In genomic region chr9:107541474-107542351, GRCm38 (mm10) we compare ENCODE assay signal across 8 mouse cellular contexts. TPM values are rescaled to one million over a fixed set of nuclear protein-coding genes. Genes with fewer than 3 reads are reported as not detected.
A peak's percentile ranks its signal among the peaks of the same experiment; 100 is the strongest.
DNase-seq lines count a peak whose midpoint lies in the region; ATAC-seq lines count a peak whose summit lies in the region.

Gene Cyb561d2 (minus strand): TSS chr9:107542193.
Gene Nprl2 (plus strand): TSS chr9:107542226.

- peak; percentile 82 for ATAC-seq in intestine, embryonic 14.5 days (replicated peaks; ENCODE audit: low FRiP score, low TSS enrichment, low read depth)

- intact Hi-C loops in gastrocnemius, postnatal 14 days (cut with DNase I; ENCODE audit: low total_unique reads), result no loop called here
- intact Hi-C loops in left cerebral cortex, postnatal 14 days (cut with DNase I), result no loop called here

- H3K4me3 ChIP-seq in intestine, embryonic 14.5 days (ENCODE audit: low read depth, low read length), result peak within 1 kb of the TSS; percentile 87

- peak within 1 kb of the TSS; percentile 55 for H3K9ac ChIP-seq in intestine, embryonic 14.5 days (ENCODE audit: low read length)

- no peaks in the 10 kb centered on the region for H3K27me3 ChIP-seq in intestine, embryonic 14.5 days (replicated peaks; ENCODE audit: control insufficient read depth, insufficient read depth, low read length)

- H3K4me2 ChIP-seq in intestine, embryonic 14.5 days (ENCODE audit: low read length), result peak within 1 kb of the TSS; percentile 97

- no peaks in the 10 kb centered on the region for H3K9me3 ChIP-seq in intestine, embryonic 14.5 days (ENCODE audit: control insufficient read depth, low read length)

- peaks cover 23% of the 10 kb centered on the region for H3K4me1 ChIP-seq in intestine, embryonic 14.5 days (replicated peaks; ENCODE audit: control insufficient read depth, insufficient read depth, low read length)

- peaks cover 56% of the 10 kb centered on the region for H3K36me3 ChIP-seq in intestine, embryonic 14.5 days (ENCODE audit: control insufficient read depth, insufficient read depth, low read length)

- DNase-seq in adrenal gland, adult (ENCODE audit: inconsistent age in 2 of 2, low spot score in 1 of 2), result peak; percentile 97 to 99
- peak; percentile 96 for DNase-seq in embryo, embryonic 10.5 days (ENCODE audit: low spot score)
- peak; percentile 93 for DNase-seq in gastrocnemius, postnatal 14 days
- peak; percentile 97 for DNase-seq in intestine, embryonic 14.5 days (ENCODE audit: low spot score)
- peak; percentile 92 to 94 for DNase-seq in left cerebral cortex, postnatal 14 days (ENCODE audit: low spot score in 2 of 2)
- peak; percentile 95 for DNase-seq in mesoderm, embryonic 11.5 days (ENCODE audit: low read depth, low spot score)
- peak; percentile 90 to 92 for DNase-seq in right cerebral cortex, postnatal 36 days (ENCODE audit: low spot score in 2 of 2)
- peak; percentile 96 for DNase-seq in yolk sac, embryonic 10.5 days (ENCODE audit: low spot score)

- H3K27ac ChIP-seq in intestine, embryonic 14.5 days (ENCODE audit: low read depth), result no peak within 1 kb of the TSS

- under 1% methylated on average over 46 of the region's 46 CpGs for WGBS in intestine, embryonic 14.5 days

RNA-seq across cellular contexts. Expression of gene Cyb561d2, which starts in this region (rescaled TPM):
- 1 to 10 TPM; 2.2 to 2.5 TPM for total RNA-seq in gastrocnemius, postnatal 14 days (2021)
- 27.1 and 30.8 TPM in 2 replicates for polyA plus RNA-seq in intestine, embryonic 14.5 days (2014; fragmentation: Nextera tagmentation; extraction: Ambion mirVana)
- total RNA-seq in left cerebral cortex, postnatal 14 days (2021), result 10 to 100 TPM; 20.7 to 24.9 TPM

RNA-seq across cellular contexts. Expression of gene Nprl2, which starts in this region (rescaled TPM):
- 1 to 10 TPM; 7.5 to 7.7 TPM for total RNA-seq in gastrocnemius, postnatal 14 days (2021)
- polyA plus RNA-seq in intestine, embryonic 14.5 days (2014; fragmentation: Nextera tagmentation; extraction: Ambion mirVana), result 34.8 and 42.2 TPM in 2 replicates
- total RNA-seq in left cerebral cortex, postnatal 14 days (2021), result 10 to 100 TPM; 38.4 to 39.2 TPM

Comparison
In these comparisons a context has a peak if more than half of its experiments do, and no peak if none do; other contexts are left out.
1. RNA of gene Cyb561d2 (total RNA-seq): 20.7 to 24.9 TPM in left cerebral cortex, postnatal 14 days; 2.2 to 2.5 TPM in gastrocnemius, postnatal 14 days; every median in the first group is over 4 times any median in the second.
2. RNA of gene Nprl2 (total RNA-seq): 38.4 to 39.2 TPM in left cerebral cortex, postnatal 14 days; 7.5 to 7.7 TPM in gastrocnemius, postnatal 14 days; every median in the first group is over 4 times any median in the second.
3. Peak in every context shown above with its lines, with median percentiles within 50 percentile points of each other: DNase-seq.